ENCODE assay signal across 13 mouse cellular contexts in genomic region chr3:69372731-69373130, GRCm38 (mm10). TPM values are rescaled to one million over a fixed set of nuclear protein-coding genes. Genes with fewer than 3 reads are reported as not detected.
DNase-seq lines count a peak whose midpoint lies in the region; ATAC-seq and TF ChIP-seq lines count a peak whose summit lies in the region.
"Had no signal": no experiment of that assay in that cellular context is flagged by ENCODE, and none has a peak within 500 bp of the region (broad histone marks: within the 10 kb centered on the region; RNA-seq: fewer than 3 reads in every experiment).

No protein-coding gene starts in this region.

- no peaks in the 10 kb centered on the region for H3K9me3 ChIP-seq in hindbrain, postnatal 0 days (ENCODE audit: low read length)
- no peaks in the 10 kb centered on the region for H3K9me3 ChIP-seq in hindbrain, embryonic 11.5 days (ENCODE audit: control insufficient read depth, low read length)
- no peaks in the 10 kb centered on the region; the same call in 1 of the 2 replicates for H3K9me3 ChIP-seq in midbrain, embryonic 11.5 days (ENCODE audit: control insufficient read depth, low read length)
- no peaks in the 10 kb centered on the region for H3K9me3 ChIP-seq in midbrain, embryonic 15.5 days
- no peaks in the 10 kb centered on the region for H3K9me3 ChIP-seq in MEL (replicated peaks; ENCODE audit: insufficient read depth, low read length)

- WGBS in hindbrain, postnatal 0 days = 87% methylated on average over 3 of the region's 3 CpGs
- WGBS in hindbrain, embryonic 11.5 days = 76% methylated on average over 3 of the region's 3 CpGs
- 78% methylated on average over 3 of the region's 3 CpGs for WGBS in midbrain, embryonic 11.5 days
- WGBS in midbrain, embryonic 15.5 days = 86% methylated on average over 3 of the region's 3 CpGs

- no peak; the same call in 1 of the 2 replicates for TF ChIP-seq RAD21 in MEL (IDR thresholded peaks at IDR 0.05; ENCODE audit: low read depth, low read length)

- no peak overlapping the region for H3K4me2 ChIP-seq in hindbrain, postnatal 0 days (ENCODE audit: low read depth, low read length)
- H3K4me2 ChIP-seq in hindbrain, embryonic 11.5 days (replicated peaks; ENCODE audit: low read depth, low read length) = no peak overlapping the region
- no peak overlapping the region for H3K4me2 ChIP-seq in midbrain, embryonic 11.5 days
- H3K4me2 ChIP-seq in midbrain, embryonic 15.5 days = no peak overlapping the region
- H3K4me2 ChIP-seq: midbrain, embryonic 12.5 days had no signal

- H3K9ac ChIP-seq in hindbrain, postnatal 0 days (replicated peaks; ENCODE audit: low read length) = no peak overlapping the region
- no peak overlapping the region for H3K9ac ChIP-seq in hindbrain, embryonic 11.5 days (ENCODE audit: low read depth, low read length)
- H3K9ac ChIP-seq in midbrain, embryonic 11.5 days (ENCODE audit: low read length) = no peak overlapping the region
- no peak overlapping the region for H3K9ac ChIP-seq in midbrain, embryonic 15.5 days
- no peak overlapping the region for H3K9ac ChIP-seq in MEL (ENCODE audit: control insufficient read depth, low read depth, low read length, poor library complexity, severe bottlenecking)
- H3K9ac ChIP-seq: midbrain, embryonic 12.5 days had no signal

- TF ChIP-seq POLR2A in MEL (IDR thresholded peaks at IDR 0.05; ENCODE audit: control insufficient read depth in 1 of 2, insufficient read depth in 1 of 2, low read depth in 1 of 2, low read length in 2 of 2, poor library complexity in 1 of 2) = no peak

- H3K27me3 ChIP-seq in hindbrain, postnatal 0 days (ENCODE audit: insufficient read depth, low read length) = no peaks in the 10 kb centered on the region
- no peaks in the 10 kb centered on the region for H3K27me3 ChIP-seq in hindbrain, embryonic 11.5 days (ENCODE audit: control insufficient read depth, insufficient read depth, low read length)
- no peaks in the 10 kb centered on the region for H3K27me3 ChIP-seq in midbrain, embryonic 11.5 days (ENCODE audit: control insufficient read depth, insufficient read depth, low read length)
- no peaks in the 10 kb centered on the region for H3K27me3 ChIP-seq in midbrain, embryonic 15.5 days (replicated peaks)
- no peaks in the 10 kb centered on the region for H3K27me3 ChIP-seq in MEL (ENCODE audit: control insufficient read depth in 1 of 2, insufficient read depth in 2 of 2, low read length in 2 of 2)
- no peaks in the 10 kb centered on the region for H3K27me3 ChIP-seq in splenic B cell, adult 2 months (ENCODE audit: control insufficient read depth, insufficient read depth, low read length, poor library complexity, severe bottlenecking)
- H3K27me3 ChIP-seq: midbrain, embryonic 12.5 days had no signal

- H3K4me3 ChIP-seq in hindbrain, postnatal 0 days (ENCODE audit: low read length) = no peak overlapping the region
- no peak overlapping the region for H3K4me3 ChIP-seq in hindbrain, embryonic 11.5 days (ENCODE audit: low read depth, low read length)
- no peak overlapping the region for H3K4me3 ChIP-seq in midbrain, embryonic 11.5 days (ENCODE audit: low read depth, low read length)
- no peak overlapping the region for H3K4me3 ChIP-seq in midbrain, embryonic 15.5 days
- H3K4me3 ChIP-seq in MEL (ENCODE audit: control insufficient read depth in 1 of 2, insufficient read depth in 1 of 2, low read depth in 2 of 2, low read length in 2 of 2) = no peak overlapping the region
- H3K4me3 ChIP-seq: hindbrain, embryonic 10.5 days; midbrain, embryonic 12.5 days had no signal

- H3K36me3 ChIP-seq in hindbrain, postnatal 0 days (ENCODE audit: insufficient read depth, low read length) = no peaks in the 10 kb centered on the region
- H3K36me3 ChIP-seq in hindbrain, embryonic 11.5 days (ENCODE audit: control insufficient read depth, insufficient read depth, low read length) = no peaks in the 10 kb centered on the region
- no peaks in the 10 kb centered on the region for H3K36me3 ChIP-seq in midbrain, embryonic 11.5 days (ENCODE audit: control insufficient read depth, insufficient read depth, low read length)
- H3K36me3 ChIP-seq in midbrain, embryonic 15.5 days (replicated peaks) = no peaks in the 10 kb centered on the region
- no peaks in the 10 kb centered on the region for H3K36me3 ChIP-seq in MEL (ENCODE audit: control insufficient read depth in 1 of 2, insufficient read depth in 2 of 2, low read length in 2 of 2)
- no peaks in the 10 kb centered on the region for H3K36me3 ChIP-seq in splenic B cell, adult 2 months (ENCODE audit: control insufficient read depth, insufficient read depth, low read length, poor library complexity, severe bottlenecking)
- H3K36me3 ChIP-seq: hindbrain, embryonic 10.5 days; midbrain, embryonic 12.5 days had no signal

- no peak for TF ChIP-seq EP300 in MEL (IDR thresholded peaks at IDR 0.05; ENCODE audit: low read depth in 1 of 2, low read length in 2 of 2)

- no peaks in the 10 kb centered on the region for H3K4me1 ChIP-seq in hindbrain, postnatal 0 days (ENCODE audit: insufficient read depth, low read length)
- H3K4me1 ChIP-seq in hindbrain, embryonic 11.5 days (replicated peaks; ENCODE audit: control insufficient read depth, insufficient read depth, low read length) = no peaks in the 10 kb centered on the region
- no peaks in the 10 kb centered on the region for H3K4me1 ChIP-seq in midbrain, embryonic 11.5 days (ENCODE audit: control insufficient read depth, insufficient read depth, low read length)
- H3K4me1 ChIP-seq in midbrain, embryonic 15.5 days = 0 out of 2 replicates have a peak, but pooled peaks cover 6% of the 10 kb centered on the region
- H3K4me1 ChIP-seq in MEL (ENCODE audit: control insufficient read depth in 1 of 2, insufficient read depth in 2 of 2, low read length in 2 of 2) = no peaks in the 10 kb centered on the region
- H3K4me1 ChIP-seq: hindbrain, embryonic 10.5 days had no signal

- H3K27ac ChIP-seq in hindbrain, postnatal 0 days = no peak overlapping the region
- no peak overlapping the region for H3K27ac ChIP-seq in hindbrain, embryonic 11.5 days (ENCODE audit: low read depth, low read length)
- H3K27ac ChIP-seq in midbrain, embryonic 11.5 days (ENCODE audit: low read depth, low read length) = no peak overlapping the region
- H3K27ac ChIP-seq in midbrain, embryonic 15.5 days = no peak overlapping the region
- H3K27ac ChIP-seq in MEL (ENCODE audit: control insufficient read depth, low read depth, low read length) = no peak overlapping the region
- H3K27ac ChIP-seq: hindbrain, embryonic 10.5 days; midbrain, embryonic 12.5 days had no signal

- no peak for DNase-seq in hindbrain, postnatal 0 days (ENCODE audit: low spot score)
- DNase-seq in hindbrain, embryonic 11.5 days (ENCODE audit: low spot score) = no peak
- DNase-seq in midbrain, embryonic 11.5 days (ENCODE audit: low spot score, missing footprints) = peak; percentile 44
- DNase-seq in MEL (ENCODE audit: low read depth, low spot score) = peak; percentile 16
- DNase-seq in splenic B cell, adult 2 months (ENCODE audit: low read depth, low spot score) = peak; percentile 48
- no peak for DNase-seq in right cerebral cortex, postnatal 36 days (ENCODE audit: low spot score in 2 of 2)
- DNase-seq: cerebellum, adult 8-10 months; kidney, adult 8-10 months; lung, postnatal 10 days; thymus, postnatal 14 days had no signal

- ATAC-seq in hindbrain, postnatal 0 days = no peak
- no peak for ATAC-seq in hindbrain, embryonic 11.5 days (ENCODE audit: low FRiP score)
- no peak for ATAC-seq in midbrain, embryonic 11.5 days (ENCODE audit: low FRiP score)
- ATAC-seq in midbrain, embryonic 15.5 days (replicated peaks) = no peak

- H3K79me2 ChIP-seq in MEL (ENCODE audit: control insufficient read depth, insufficient read depth, low read length, poor library complexity) = no peaks in the 10 kb centered on the region

- peak; percentile 44 for TF ChIP-seq CTCF in hindbrain, postnatal 0 days (IDR thresholded peaks at IDR 0.05; ENCODE audit: low read depth)
- TF ChIP-seq CTCF in MEL (IDR thresholded peaks at IDR 0.05 in 2 of 3, conservative IDR thresholded peaks at IDR 0.05 in 1 of 3; ENCODE audit: control insufficient read depth in 1 of 3, insufficient read depth in 1 of 3, low read depth in 2 of 3, low read length in 3 of 3, poor library complexity in 1 of 3, severe bottlenecking in 1 of 3) = peak; percentile 19 to 47 (median 21); a peak in 4 of 6 replicates

TF ChIP-seq in MEL, 35 proteins besides CTCF, POLR2A, EP300 and RAD21:
- TF ChIP-seq POLR2AphosphoS2 (IDR thresholded peaks at IDR 0.05; ENCODE audit: low read length) (no peak), JUND (IDR thresholded peaks at IDR 0.05; ENCODE audit: low read depth, low read length) (no peak), NRF1 (IDR thresholded peaks at IDR 0.05; ENCODE audit: insufficient read depth, low read depth, low read length, poor library complexity, severe bottlenecking) (no peak), ETS1 (IDR thresholded peaks at IDR 0.05; ENCODE audit: low read depth, low read length) (no peak), E2F4 (IDR thresholded peaks at IDR 0.05; ENCODE audit: borderline replicate concordance, low read depth, low read length) (no peak), USF2 (IDR thresholded peaks at IDR 0.05; ENCODE audit: borderline replicate concordance in 1 of 2, insufficient read depth in 1 of 2, low read depth in 1 of 2, low read length in 2 of 2) (no peak), TBP (IDR thresholded peaks at IDR 0.05; ENCODE audit: low read depth, low read length) (no peak)

RNA-seq across cellular contexts. Expression of gene Ppm1l, which starts 56.1 kb away (rescaled TPM):
- total RNA-seq in hindbrain, postnatal 0 days (2014; rRNA removed) = 31.6 and 31.7 TPM in 2 replicates
- polyA plus RNA-seq in hindbrain, postnatal 0 days (2015; fragmentation: Nextera tagmentation; extraction: Ambion mirVana) = 16.7 and 20.3 TPM in 2 replicates
- 17.1 and 17.2 TPM in 2 replicates for polyA plus RNA-seq in hindbrain, embryonic 11.5 days (2014; fragmentation: Nextera tagmentation; extraction: Ambion mirVana)
- 16.3 and 17.0 TPM in 2 replicates for polyA plus RNA-seq in midbrain, embryonic 11.5 days (2014; fragmentation: Nextera tagmentation; extraction: Ambion mirVana)
- polyA plus RNA-seq in midbrain, embryonic 15.5 days (2015; fragmentation: Nextera tagmentation; extraction: Ambion mirVana) = 24.7 and 26.0 TPM in 2 replicates
- total RNA-seq in MEL (2012; rRNA removed) = not detected in 2 replicates
- not detected for polyA plus RNA-seq in MEL (2012; ENCODE audit: insufficient read depth in 1 of 2, insufficient read length in 2 of 2, low read depth in 1 of 2, low replicate concordance in 2 of 2, missing spikeins in 1 of 2)

Comparison
In these comparisons a context has a peak if more than half of its experiments do, and no peak if none do; other contexts are left out.
1. DNase-seq: peak in midbrain, embryonic 11.5 days (single experiment), MEL (single experiment) and splenic B cell, adult 2 months (single experiment); none in hindbrain, postnatal 0 days (single experiment), hindbrain, embryonic 11.5 days (single experiment) and right cerebral cortex, postnatal 36 days (0 of 2).
2. RNA of gene Ppm1l, which starts 56.1 kb away (polyA plus RNA-seq): 24.7 to 26.0 TPM in midbrain, embryonic 15.5 days, 16.7 to 20.3 TPM in hindbrain, postnatal 0 days, 17.1 to 17.2 TPM in hindbrain, embryonic 11.5 days and 16.3 to 17.0 TPM in midbrain, embryonic 11.5 days; not detected in MEL; every median in the first group is over 10 times any median in the second.